Mouse (Mus musculus) heart, embryonic 16.5 days (tissue): Measurements from ENCODE around the gene Palld. TPM values are rescaled to one million over a fixed set of nuclear protein-coding genes. Genes with fewer than 3 reads are reported as not detected.
A peak's percentile ranks its signal among the peaks of the same experiment; 100 is the strongest.

ENCODE experiments used
- ATAC-seq: fragments of 200-750 bp; cut with Nextera tagmentation; replicated peaks from 2 replicates; pipeline ENCODE4 v1.8.0; 2017; ENCODE audit warnings: moderate number of reproducible peaks; ENCODE audit not compliant: insufficient read depth, low FRiP score; ENCODE audit errors: extremely low read depth
- H3K27ac ChIP-seq: fragments of 300-500 bp; sonication (generic); 2 replicates; pipeline ENCODE4 v1.5.1; 2014; ENCODE audit warnings: mild to moderate bottlenecking, low read length, control low read depth, moderate library complexity
- H3K27me3 ChIP-seq: fragments of 300-500 bp; sonication (generic); 2 replicates; pipeline ENCODE4 v1.6.1; 2014; ENCODE audit warnings: low read length, mixed read lengths; ENCODE audit not compliant: control insufficient read depth, insufficient read depth
- H3K36me3 ChIP-seq: fragments of 300-500 bp; sonication (generic); 2 replicates; pipeline ENCODE4 v1.6.1; 2014; ENCODE audit not compliant: control insufficient read depth, insufficient read depth
- H3K4me1 ChIP-seq: fragments of 300-500 bp; sonication (generic); 2 replicates; pipeline ENCODE4 v1.6.1; 2014; ENCODE audit warnings: low read length, mixed read lengths; ENCODE audit not compliant: control insufficient read depth, insufficient read depth
- H3K4me2 ChIP-seq: fragments of 300-500 bp; sonication (generic); 2 replicates; pipeline ENCODE4 v1.6.1; 2014; ENCODE audit warnings: low read depth, mild to moderate bottlenecking, control low read depth, low read length
- H3K4me3 ChIP-seq: fragments of 300-500 bp; sonication (generic); 2 replicates; pipeline ENCODE4 v1.5.1; 2014; ENCODE audit warnings: mild to moderate bottlenecking, control low read depth, low read length
- H3K9ac ChIP-seq: fragments of 300-500 bp; sonication (generic); 2 replicates; pipeline ENCODE4 v1.6.1; 2014; ENCODE audit warnings: low read length, control low read depth
- H3K9me3 ChIP-seq: fragments of 300-500 bp; sonication (generic); replicated peaks from 2 replicates; pipeline ENCODE4 v1.6.1; 2016; ENCODE audit warnings: low read length; ENCODE audit not compliant: control insufficient read depth
- WGBS: fragments of 180-500 bp; shearing (Covaris S2); extraction: QIAGEN DNeasy Blood & Tissue Kit; methylation state at CpG from one replicate; pipeline ENCODE4 v1.1.7; 2014; 5-methylcytosine and 5-hydroxymethylcytosine counted together
- polyA plus RNA-seq: library from polyadenylated mRNA; unstranded; fragments of >200 nt; fragmentation: Nextera tagmentation; extraction: Ambion mirVana; gene quantifications from 2 replicates; pipeline ENCODE4 v1.2.1, GENCODE M21; 2015

Gene Palld
- polyA plus RNA-seq, 1 experiment from 2014 or later = 190 TPM

DNA sequence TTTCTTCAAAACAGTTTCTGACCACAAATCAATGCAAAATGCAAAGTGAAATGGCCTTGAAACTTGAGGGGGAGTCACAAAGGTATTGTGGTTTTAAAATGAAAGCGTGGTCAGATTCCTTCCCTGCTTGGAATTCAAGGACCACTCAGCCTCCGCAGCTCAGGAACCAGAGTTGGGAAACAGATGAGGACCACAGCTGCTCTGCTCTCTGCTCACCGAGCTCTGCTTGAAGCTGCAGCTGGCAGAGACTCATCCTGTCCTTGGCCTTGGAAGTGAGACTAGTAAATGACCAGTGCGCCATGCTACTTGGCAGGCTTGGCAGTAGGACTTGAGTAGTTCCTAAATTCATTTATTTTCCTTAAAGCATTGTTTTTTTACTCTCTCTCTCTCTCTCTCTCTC, 239.7 kb downstream of the Palld start:
- Histone ChIP-seq H3K9me3 (no peaks in the 10 kb centered on the region), H3K36me3 (peaks cover 7% of the 10 kb centered on the region; the same call in 1 of the 2 replicates), H3K27ac (no peak overlapping the region), H3K9ac (no peak overlapping the region), H3K27me3 (no peaks in the 10 kb centered on the region), H3K4me3 (no peak overlapping the region), H3K4me1 (peaks cover 20% of the 10 kb centered on the region), H3K4me2 (no peak overlapping the region)
- no peak for ATAC-seq
- WGBS = 74% methylated on average over 4 of the region's 4 CpGs

DNA sequence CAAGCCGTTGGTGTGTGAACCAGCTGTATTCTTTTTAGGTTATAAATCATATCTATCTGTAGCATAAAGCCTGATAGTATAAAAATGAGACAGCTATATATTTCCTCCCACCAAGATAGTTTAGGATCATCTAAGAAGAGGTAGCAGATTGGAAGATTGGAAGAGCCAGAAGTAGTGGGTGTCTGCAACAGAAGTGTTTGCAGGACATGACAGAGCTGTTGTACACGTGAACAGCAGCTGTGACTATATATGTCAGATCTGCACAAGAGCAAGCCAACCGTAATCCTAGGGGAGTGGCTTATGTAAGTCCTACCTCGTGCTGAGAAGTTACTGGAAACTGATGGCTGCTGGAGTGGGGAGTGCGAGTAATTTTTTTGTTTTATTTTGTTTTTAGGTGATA, 240.9 kb downstream of the Palld start:
- Histone ChIP-seq H3K9me3 (no peaks in the 10 kb centered on the region), H3K4me2 (no peak overlapping the region), H3K9ac (no peak overlapping the region), H3K36me3 (peaks cover 7% of the 10 kb centered on the region; the same call in 1 of the 2 replicates), H3K27ac (no peak overlapping the region), H3K4me1 (peaks cover 20% of the 10 kb centered on the region), H3K4me3 (no peak overlapping the region), H3K27me3 (no peaks in the 10 kb centered on the region)
- WGBS = 80% methylated on average over 5 of the region's 5 CpGs
- ATAC-seq = no peak

DNA sequence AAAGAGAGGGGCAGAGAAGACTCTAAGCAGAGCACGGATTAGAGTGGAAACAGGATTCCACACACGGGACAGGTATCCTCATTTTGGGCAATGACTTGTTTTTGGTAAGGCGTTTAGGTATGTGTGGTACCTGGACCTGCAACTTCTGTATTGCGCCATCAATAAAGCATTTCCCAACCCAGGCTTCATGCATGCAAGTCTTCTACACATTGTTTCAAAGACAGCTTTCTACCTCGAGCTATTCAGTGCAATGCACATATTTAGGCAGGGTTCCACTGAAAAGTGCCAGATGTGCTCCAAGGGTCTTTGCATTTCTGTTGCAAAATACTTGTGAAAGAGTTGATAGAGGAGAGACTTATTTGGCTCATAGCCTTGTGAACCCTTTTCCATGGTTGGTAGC, 241.5 kb downstream of the Palld start:
- ATAC-seq = no peak
- Histone ChIP-seq H3K9me3 (no peaks in the 10 kb centered on the region), H3K4me1 (peaks cover 15% of the 10 kb centered on the region), H3K27ac (no peak overlapping the region), H3K36me3 (peaks cover 7% of the 10 kb centered on the region; the same call in 1 of the 2 replicates), H3K4me2 (no peak overlapping the region), H3K9ac (no peak overlapping the region), H3K4me3 (no peak overlapping the region), H3K27me3 (no peaks in the 10 kb centered on the region)
- 90% methylated on average over 5 of the region's 5 CpGs for WGBS

DNA sequence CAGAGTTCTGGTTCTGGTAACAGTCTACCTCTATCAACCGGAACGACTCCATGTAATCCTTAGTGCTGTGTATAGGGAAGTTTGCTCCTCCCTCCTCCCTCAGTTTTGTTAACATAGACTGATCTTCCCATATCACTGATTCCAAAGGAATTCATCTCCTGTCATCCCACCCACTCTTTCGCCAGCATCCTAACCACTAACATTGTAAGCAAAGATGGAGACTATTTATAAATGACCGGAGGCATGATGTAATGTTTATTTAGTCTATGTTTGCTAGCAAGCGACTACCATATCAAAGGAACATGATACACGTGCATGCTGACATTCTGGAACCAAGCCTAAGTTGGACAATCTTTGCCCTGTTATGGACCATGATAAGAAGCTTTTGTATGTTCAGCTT, 250.5 kb downstream of the Palld start:
- Histone ChIP-seq H3K4me2 (no peak overlapping the region), H3K36me3 (no peaks in the 10 kb centered on the region), H3K4me3 (no peak overlapping the region), H3K27me3 (no peaks in the 10 kb centered on the region), H3K9me3 (no peaks in the 10 kb centered on the region), H3K27ac (peak overlapping the region; percentile 8), H3K9ac (no peak overlapping the region), H3K4me1 (peaks cover 22% of the 10 kb centered on the region)
- ATAC-seq = no peak
- WGBS = 33% methylated on average over 6 of the region's 6 CpGs

DNA sequence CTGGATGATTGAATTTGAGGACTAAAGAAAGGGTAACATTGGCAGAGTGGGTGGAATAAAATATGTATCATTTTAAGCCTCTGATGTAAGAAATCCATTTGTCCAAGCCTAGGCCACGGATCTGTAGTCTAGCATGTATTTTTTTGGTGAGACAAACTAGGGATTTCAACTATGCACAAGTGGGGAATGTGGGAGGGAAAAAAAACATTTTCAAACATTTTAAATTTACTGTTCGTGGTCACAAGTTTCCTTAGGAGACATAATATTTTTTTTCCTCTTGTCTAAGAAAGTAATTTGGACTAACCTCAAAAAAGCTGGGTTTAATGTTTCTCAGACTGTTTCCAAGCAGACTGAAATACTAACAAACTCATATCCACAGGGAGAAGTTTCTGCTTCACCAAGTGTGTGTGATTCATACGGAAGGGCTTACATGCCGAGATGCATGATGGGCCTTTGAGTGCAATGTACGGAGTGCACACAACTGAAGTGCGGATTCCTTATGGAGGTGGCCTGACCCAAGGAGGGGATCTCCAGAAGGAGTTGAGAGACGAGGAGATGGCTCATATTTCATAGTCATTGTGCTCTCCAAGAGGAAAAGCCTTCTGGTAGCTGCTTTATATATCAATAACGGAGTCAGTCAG, 256.2 kb downstream of the Palld start:
- no peaks in the 10 kb centered on the region for H3K9me3 ChIP-seq
- no peak overlapping the region for H3K4me2 ChIP-seq
- H3K27me3 ChIP-seq = no peaks in the 10 kb centered on the region
- WGBS = 78% methylated on average over 8 of the region's 8 CpGs
- H3K4me1 ChIP-seq = peaks cover 39% of the 10 kb centered on the region
- H3K4me3 ChIP-seq = no peak overlapping the region
- H3K9ac ChIP-seq = no peak overlapping the region
- peak overlapping the region; percentile 51 for H3K27ac ChIP-seq
- no peak for ATAC-seq
- peaks cover 3% of the 10 kb centered on the region; the same call in 1 of the 2 replicates for H3K36me3 ChIP-seq

DNA sequence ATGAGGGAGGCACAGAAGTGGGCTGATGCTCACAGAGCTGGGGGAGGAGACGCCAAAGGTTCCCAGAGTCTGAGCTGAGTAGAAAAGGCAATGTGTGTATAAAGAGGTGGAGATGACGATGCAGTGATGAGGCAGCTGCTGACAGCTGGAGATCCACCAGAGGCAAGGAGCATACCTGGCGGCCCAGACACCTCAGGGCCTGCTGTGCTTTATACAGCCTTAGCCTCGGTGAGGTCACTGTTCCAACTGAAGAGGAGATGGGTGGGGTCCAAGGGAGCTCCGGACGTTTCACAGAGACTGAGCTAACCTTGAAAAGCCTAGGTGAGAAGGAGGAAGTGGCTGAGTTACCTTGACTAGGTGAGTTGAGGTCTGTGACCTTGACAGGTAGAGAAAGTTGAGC, 256.8 kb downstream of the Palld start:
- Histone ChIP-seq H3K4me2 (no peak overlapping the region), H3K9me3 (no peaks in the 10 kb centered on the region), H3K27me3 (no peaks in the 10 kb centered on the region), H3K36me3 (peaks cover 3% of the 10 kb centered on the region; the same call in 1 of the 2 replicates), H3K27ac (no peak overlapping the region), H3K9ac (no peak overlapping the region), H3K4me3 (no peak overlapping the region), H3K4me1 (peaks cover 39% of the 10 kb centered on the region)
- WGBS = 62% methylated on average over 6 of the region's 6 CpGs
- no peak for ATAC-seq

DNA sequence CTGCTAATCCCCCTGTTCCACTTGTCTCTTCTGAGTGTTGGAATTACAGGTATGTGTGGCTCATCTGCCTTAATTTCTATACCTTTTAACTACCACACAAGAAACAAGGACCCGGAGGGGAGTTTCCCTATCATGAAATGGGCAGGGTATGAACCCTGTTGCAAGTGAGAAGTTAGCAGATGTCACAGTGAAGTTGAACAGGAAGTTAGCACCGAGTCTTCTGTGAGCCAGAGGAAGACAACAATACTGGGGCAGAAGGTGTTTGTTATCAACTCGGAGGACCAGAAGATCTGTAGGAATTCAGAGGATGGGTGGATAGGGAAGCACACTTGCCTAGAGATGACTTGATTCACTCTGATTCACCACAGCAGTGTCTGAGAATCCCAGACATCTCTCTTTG, 259.3 kb downstream of the Palld start:
- 50% methylated on average over 3 of the region's 3 CpGs for WGBS
- H3K9me3 ChIP-seq = no peaks in the 10 kb centered on the region
- peaks cover 6% of the 10 kb centered on the region; the same call in 1 of the 2 replicates for H3K36me3 ChIP-seq
- H3K9ac ChIP-seq = no peak overlapping the region
- no peak for ATAC-seq
- H3K4me1 ChIP-seq = peaks cover 27% of the 10 kb centered on the region
- no peak overlapping the region for H3K27ac ChIP-seq
- no peak overlapping the region for H3K4me3 ChIP-seq
- no peaks in the 10 kb centered on the region for H3K27me3 ChIP-seq
- H3K4me2 ChIP-seq = no peak overlapping the region

DNA sequence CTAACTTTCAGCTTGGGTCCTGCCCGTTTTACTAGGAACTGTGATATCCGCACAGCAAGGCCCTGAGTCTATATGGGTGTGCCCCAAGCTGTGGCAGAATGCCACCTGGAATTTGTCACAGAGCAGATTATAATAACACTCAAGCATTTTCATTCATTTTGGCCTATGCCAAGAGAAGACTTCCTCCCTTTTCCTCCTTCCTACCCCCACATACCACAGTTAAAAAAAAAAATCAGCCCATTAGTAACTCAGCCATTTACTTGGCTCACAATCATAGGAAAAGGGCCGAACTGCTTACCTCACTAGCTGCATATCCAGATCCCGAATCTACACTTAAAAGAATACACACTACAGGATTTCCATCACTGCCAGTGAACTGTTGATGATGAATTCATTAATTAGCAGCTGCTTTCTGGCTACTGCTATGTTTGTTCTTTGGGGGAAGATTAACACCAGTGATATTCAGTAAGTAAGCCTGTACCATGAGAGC, 260.1 kb downstream of the Palld start:
- H3K27me3 ChIP-seq = no peaks in the 10 kb centered on the region
- peaks cover 10% of the 10 kb centered on the region; the same call in 1 of the 2 replicates for H3K36me3 ChIP-seq
- peaks cover 27% of the 10 kb centered on the region for H3K4me1 ChIP-seq
- no peak overlapping the region for H3K4me3 ChIP-seq
- peak overlapping the region; percentile 61 for H3K27ac ChIP-seq
- ATAC-seq = peak; percentile 50; the same call in 1 of the 2 replicates
- H3K4me2 ChIP-seq = no peak overlapping the region
- 38% methylated on average over 4 of the region's 4 CpGs for WGBS
- no peak overlapping the region for H3K9ac ChIP-seq
- H3K9me3 ChIP-seq = no peaks in the 10 kb centered on the region

DNA sequence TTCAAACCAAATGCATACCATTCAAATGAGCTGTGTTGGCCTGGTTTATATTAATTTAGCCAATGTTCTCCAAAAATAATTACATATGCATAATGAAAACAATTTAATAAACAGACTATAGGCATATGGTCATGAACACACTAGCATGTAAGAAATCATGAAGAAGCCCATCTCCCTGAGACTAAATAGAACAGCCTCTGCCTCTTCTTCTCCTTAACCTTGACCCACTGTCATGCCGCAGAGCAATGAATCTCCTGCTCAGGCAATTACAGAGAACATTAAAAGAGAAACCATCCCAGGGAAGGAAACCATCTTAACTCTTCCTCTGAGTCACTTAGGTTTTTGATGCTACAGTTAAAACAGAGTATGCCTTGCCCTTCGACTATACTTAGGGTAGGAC, 262.9 kb downstream of the Palld start:
- peaks cover 11% of the 10 kb centered on the region; the same call in 1 of the 2 replicates for H3K36me3 ChIP-seq
- H3K9me3 ChIP-seq = no peaks in the 10 kb centered on the region
- peaks cover 28% of the 10 kb centered on the region for H3K4me1 ChIP-seq
- WGBS = 88% methylated on average over 2 of the region's 2 CpGs
- no peak overlapping the region for H3K9ac ChIP-seq
- H3K4me3 ChIP-seq = no peak overlapping the region
- H3K4me2 ChIP-seq = no peak overlapping the region
- ATAC-seq = no peak
- H3K27me3 ChIP-seq = no peaks in the 10 kb centered on the region
- 0 out of 2 replicates have a peak overlapping the region, but pooled peaks have one; percentile 10 for H3K27ac ChIP-seq
